Mouse (Mus musculus) CD8-positive naive resting alpha-beta T cell, adult 57 days (primary cell): Measurements from ENCODE around the gene Maco1. TPM values are rescaled to one million over a fixed set of nuclear protein-coding genes. Genes with fewer than 3 reads are reported as not detected.

Experiments
- total RNA-seq: library from RNA; stranded (reverse); gene quantifications from one replicate; pipeline ENCODE4 v1.2.4, GENCODE M21; 2023

Gene Maco1
- 36.3 TPM for total RNA-seq

DNA sequence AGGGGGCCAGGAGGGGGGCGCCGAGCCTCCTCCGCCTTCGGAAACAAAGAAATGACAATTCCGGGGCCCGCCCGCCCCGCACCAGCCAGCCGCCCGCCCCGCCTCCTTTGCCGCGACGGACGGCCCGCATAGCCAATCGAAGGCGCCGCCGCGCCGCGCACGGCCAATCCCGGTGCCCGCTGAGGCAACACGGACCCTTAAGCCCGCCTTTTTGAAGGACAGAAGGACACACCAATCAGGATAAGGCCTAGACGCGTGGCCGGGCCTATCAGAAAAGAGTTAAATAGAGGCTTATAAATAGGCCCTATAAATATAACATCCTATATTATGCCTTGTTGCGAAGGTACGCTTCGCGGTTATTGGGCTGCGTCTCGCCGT is at the start of gene Maco1:
Gene Maco1, minus strand, starts transcription at position 87 of the 378 bp plus-strand sequence.

GRCm38 (mm10) chr4:134863937-134864729 is 11.0 kb upstream of the Maco1 start, which contains the start of gene Rhd:
Gene Rhd, plus strand, starts transcription at chr4:134864536.

DNA sequence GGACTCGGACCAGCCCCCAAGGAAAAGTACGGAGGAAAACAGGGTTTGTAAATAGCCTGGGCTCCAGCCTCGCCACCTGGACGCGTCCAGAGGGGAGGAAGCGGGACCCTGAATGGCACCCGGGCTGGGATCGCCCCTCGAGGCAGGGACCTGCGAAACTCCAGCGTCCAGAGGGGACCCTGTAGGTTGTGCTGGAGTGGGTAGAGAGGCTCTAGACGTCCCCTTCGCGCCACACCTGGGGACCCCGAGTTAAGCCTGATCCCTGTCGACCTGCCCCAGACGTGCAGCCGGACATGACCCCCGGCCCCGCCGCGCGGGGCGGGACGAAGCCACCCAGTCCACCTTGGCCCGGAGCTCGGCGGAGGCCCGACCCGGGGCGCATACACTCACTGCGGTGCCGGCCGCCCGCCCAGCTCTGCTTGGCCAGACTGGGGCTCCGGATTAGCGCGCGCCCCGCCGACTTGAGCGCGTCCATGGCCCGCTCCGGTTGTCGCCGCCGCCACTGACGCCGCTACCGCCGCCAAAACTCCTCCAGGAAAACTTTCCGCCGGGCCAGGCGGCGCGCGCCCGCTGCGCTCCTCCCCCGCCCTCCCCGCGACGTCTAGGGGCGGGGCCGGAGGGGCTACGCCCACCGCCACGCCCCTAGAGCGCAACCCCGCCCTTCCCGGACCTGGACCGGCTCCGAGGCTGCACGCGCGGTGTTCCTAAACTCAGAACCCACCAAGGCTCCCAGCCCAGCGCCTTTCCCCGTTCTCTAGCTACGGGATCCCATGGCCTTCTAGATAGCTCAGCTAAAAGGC is 85.5 kb downstream of the Maco1 start, which contains the start of gene Ldlrap1:
Gene Ldlrap1, minus strand, starts transcription at position 599 of the 800 bp plus-strand sequence.

Other genes starting within 250 kb of the Maco1 start
- gene Man1c1, start 149.1 kb downstream of the Maco1 start, total RNA-seq, result 6.5 TPM
- 141 TPM for gene Ldlrap1, start 85.3 kb downstream of the Maco1 start, total RNA-seq
- gene Rhd, start 11.2 kb upstream of the Maco1 start, total RNA-seq, result not detected
- gene Tmem50a, start 61.7 kb upstream of the Maco1 start, total RNA-seq, result 155 TPM
- 374 TPM for gene Rsrp1, start 70.2 kb upstream of the Maco1 start, total RNA-seq
- gene Syf2, start 77.6 kb upstream of the Maco1 start, total RNA-seq, result 195 TPM